Mouse (Mus musculus) spleen, adult 2 months (tissue): ENCODE measurements around the gene Hipk3.

Experiments used
- CTCF ChIP-seq: fragments of 200-500 bp; IDR thresholded peaks from 2 replicates; pipeline ENCODE4 v1.5.1; 2011; ENCODE audit warnings: mild to moderate bottlenecking, inconsistent platforms; ENCODE audit not compliant: insufficient read depth, insufficient read length, insufficient replicate concordance; ENCODE audit errors: extremely low read depth
- POLR2A ChIP-seq: fragments of 200-500 bp; IDR thresholded peaks from 2 replicates; pipeline ENCODE4 v1.6.1; 2011; ENCODE audit warnings: low read depth, low read length, inconsistent platforms

GRCm38 (mm10) chr2:104398651-104399290, 95.5 kb downstream of the Hipk3 start:
- TF ChIP-seq POLR2A, result no peak
- TF ChIP-seq CTCF, result no peak
